In the genomic region with DNA sequence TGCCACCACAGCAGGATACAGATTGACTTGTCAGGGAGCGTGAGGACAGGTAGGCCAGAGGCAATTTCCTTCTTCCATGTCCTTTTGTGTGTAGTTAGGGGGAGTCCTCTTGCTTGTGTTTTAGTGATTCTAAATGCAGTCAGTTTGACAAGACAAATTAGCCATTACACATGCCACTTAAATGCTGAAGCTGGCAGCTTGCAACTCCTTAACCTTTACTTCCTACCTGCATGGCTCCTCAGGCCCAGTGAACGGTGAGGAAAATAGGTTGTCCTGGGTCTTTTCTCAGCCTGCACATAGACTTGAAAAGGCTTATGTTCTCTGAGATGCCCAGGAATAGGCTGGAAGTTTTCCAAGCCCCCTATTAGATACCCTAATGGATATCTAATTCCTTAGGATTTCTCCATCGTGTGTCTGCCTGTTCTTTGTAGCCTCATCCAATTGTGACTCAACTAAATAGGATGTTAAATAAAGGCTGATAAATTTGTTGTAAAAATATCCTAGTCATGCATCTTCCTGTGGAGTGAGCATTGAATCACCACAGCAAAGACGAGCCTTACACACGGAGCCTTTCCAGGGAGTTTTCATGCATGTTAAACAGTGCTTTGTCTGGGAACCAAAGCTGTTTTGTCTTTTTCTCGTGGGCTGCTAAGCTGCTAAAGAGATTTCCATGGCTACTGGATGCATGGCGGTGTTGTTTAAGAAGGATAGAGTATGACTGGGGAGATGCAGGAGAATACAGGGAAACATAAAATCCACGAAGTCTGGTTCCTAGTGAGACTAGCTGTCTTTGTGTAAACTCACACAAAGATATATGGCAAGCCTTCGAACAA, we compare ENCODE assay signal across 17 mouse cellular contexts. TPM values are rescaled to one million over a fixed set of nuclear protein-coding genes. Genes with fewer than 3 reads are reported as not detected.
DNase-seq lines count a peak whose midpoint lies in the region; ATAC-seq lines count a peak whose summit lies in the region.
"Had no signal": no experiment of that assay in that cellular context is flagged by ENCODE, and none has a peak within 500 bp of the region (broad histone marks: within the 10 kb centered on the region; RNA-seq: fewer than 3 reads in every experiment).

No protein-coding gene starts in this region.

- H3K36me3 ChIP-seq in hindbrain, embryonic 11.5 days (ENCODE audit: control insufficient read depth, insufficient read depth, low read length) = no peaks in the 10 kb centered on the region
- H3K36me3 ChIP-seq in midbrain, embryonic 11.5 days (ENCODE audit: control insufficient read depth, insufficient read depth, low read length) = no peaks in the 10 kb centered on the region
- no peaks in the 10 kb centered on the region for H3K36me3 ChIP-seq in neural tube, embryonic 14.5 days (ENCODE audit: control insufficient read depth, insufficient read depth, low read length)
- H3K36me3 ChIP-seq: embryonic facial prominence, embryonic 13.5 days; intestine, embryonic 15.5 days; limb, embryonic 10.5 days; liver, embryonic 12.5 days had no signal

- no peaks in the 10 kb centered on the region for H3K27me3 ChIP-seq in hindbrain, embryonic 11.5 days (ENCODE audit: control insufficient read depth, insufficient read depth, low read length)
- H3K27me3 ChIP-seq in midbrain, embryonic 11.5 days (ENCODE audit: control insufficient read depth, insufficient read depth, low read length) = peaks cover 51% of the 10 kb centered on the region
- no peaks in the 10 kb centered on the region for H3K27me3 ChIP-seq in neural tube, embryonic 14.5 days (ENCODE audit: control insufficient read depth, insufficient read depth, low read length)
- H3K27me3 ChIP-seq: embryonic facial prominence, embryonic 13.5 days; intestine, embryonic 15.5 days; liver, embryonic 12.5 days had no signal

- H3K4me1 ChIP-seq in hindbrain, embryonic 11.5 days (replicated peaks; ENCODE audit: control insufficient read depth, insufficient read depth, low read length) = peaks cover 4% of the 10 kb centered on the region
- H3K4me1 ChIP-seq in midbrain, embryonic 11.5 days (ENCODE audit: control insufficient read depth, insufficient read depth, low read length) = peaks cover 13% of the 10 kb centered on the region
- H3K4me1 ChIP-seq in neural tube, embryonic 14.5 days (ENCODE audit: control insufficient read depth, insufficient read depth, low read length) = no peaks in the 10 kb centered on the region
- H3K4me1 ChIP-seq: embryonic facial prominence, embryonic 13.5 days; intestine, embryonic 15.5 days; liver, embryonic 12.5 days had no signal

- H3K9me3 ChIP-seq in hindbrain, embryonic 11.5 days (ENCODE audit: control insufficient read depth, low read length) = no peaks in the 10 kb centered on the region
- no peaks in the 10 kb centered on the region for H3K9me3 ChIP-seq in midbrain, embryonic 11.5 days (ENCODE audit: control insufficient read depth, low read length)
- H3K9me3 ChIP-seq in neural tube, embryonic 14.5 days (ENCODE audit: control insufficient read depth, low read length) = no peaks in the 10 kb centered on the region
- H3K9me3 ChIP-seq: embryonic facial prominence, embryonic 13.5 days; intestine, embryonic 15.5 days; limb, embryonic 10.5 days; liver, embryonic 12.5 days had no signal

- ATAC-seq in hindbrain, embryonic 11.5 days (ENCODE audit: low FRiP score) = peak; percentile 84
- ATAC-seq in midbrain, embryonic 11.5 days (ENCODE audit: low FRiP score) = peak; percentile 86
- peak; percentile 61 for ATAC-seq in neural tube, embryonic 14.5 days (ENCODE audit: low read depth)
- ATAC-seq: intestine, embryonic 15.5 days; liver, embryonic 12.5 days had no signal

- no peak overlapping the region for H3K9ac ChIP-seq in hindbrain, embryonic 11.5 days (ENCODE audit: low read depth, low read length)
- no peak overlapping the region for H3K9ac ChIP-seq in midbrain, embryonic 11.5 days (ENCODE audit: low read length)
- H3K9ac ChIP-seq in neural tube, embryonic 14.5 days (replicated peaks; ENCODE audit: low read depth, low read length) = no peak overlapping the region
- H3K9ac ChIP-seq: embryonic facial prominence, embryonic 13.5 days; intestine, embryonic 15.5 days; liver, embryonic 12.5 days had no signal

- peak overlapping the region; percentile 42 for H3K27ac ChIP-seq in hindbrain, embryonic 11.5 days (ENCODE audit: low read depth, low read length)
- peak overlapping the region; percentile 58 for H3K27ac ChIP-seq in midbrain, embryonic 11.5 days (ENCODE audit: low read depth, low read length)
- H3K27ac ChIP-seq in neural tube, embryonic 14.5 days (ENCODE audit: low read depth, low read length) = no peak overlapping the region
- H3K27ac ChIP-seq: embryonic facial prominence, embryonic 13.5 days; intestine, embryonic 15.5 days; limb, embryonic 10.5 days; liver, embryonic 12.5 days had no signal

- no peak overlapping the region for H3K4me2 ChIP-seq in hindbrain, embryonic 11.5 days (replicated peaks; ENCODE audit: low read depth, low read length)
- no peak overlapping the region for H3K4me2 ChIP-seq in midbrain, embryonic 11.5 days
- no peak overlapping the region for H3K4me2 ChIP-seq in neural tube, embryonic 14.5 days (ENCODE audit: low read depth, low read length)
- H3K4me2 ChIP-seq: embryonic facial prominence, embryonic 13.5 days; intestine, embryonic 15.5 days; liver, embryonic 12.5 days had no signal

- WGBS in hindbrain, embryonic 11.5 days = 27% methylated on average over 9 of the region's 9 CpGs
- 27% methylated on average over 9 of the region's 9 CpGs for WGBS in midbrain, embryonic 11.5 days
- 16% methylated on average over 9 of the region's 9 CpGs for WGBS in neural tube, embryonic 14.5 days

- peak; percentile 48 for DNase-seq in heart, adult 11 months
- no peak for DNase-seq in heart, postnatal 10 days
- DNase-seq in hindbrain, embryonic 11.5 days (ENCODE audit: low spot score) = peak; percentile 60
- peak; percentile 94 for DNase-seq in midbrain, embryonic 11.5 days (ENCODE audit: low spot score, missing footprints)
- DNase-seq in testis, postnatal 14 days (ENCODE audit: low spot score) = no peak
- no peak for DNase-seq in cerebellum, postnatal 4 days (ENCODE audit: low spot score in 2 of 2)
- no peak for DNase-seq in layer of hippocampus, adult 8-10 months (ENCODE audit: low spot score in 2 of 2)
- DNase-seq: adrenal gland, postnatal 14 days; cerebellum, postnatal 10 days; heart, postnatal 14 days; kidney, postnatal 10 days; thymus, postnatal 14 days had no signal

- intact Hi-C loops in heart, postnatal 10 days (cut with DNase I) = no loop called here

- H3K4me3 ChIP-seq in hindbrain, embryonic 11.5 days (ENCODE audit: low read depth, low read length) = no peak overlapping the region
- H3K4me3 ChIP-seq in midbrain, embryonic 11.5 days (ENCODE audit: low read depth, low read length) = no peak overlapping the region
- H3K4me3 ChIP-seq in neural tube, embryonic 14.5 days (ENCODE audit: low read depth, low read length) = no peak overlapping the region
- H3K4me3 ChIP-seq: embryonic facial prominence, embryonic 13.5 days; intestine, embryonic 15.5 days; limb, embryonic 10.5 days; liver, embryonic 12.5 days had no signal

RNA-seq across cellular contexts. Expression of a gene that starts 57.5 kb away (rescaled TPM):
- under 1 TPM; 0.26 to 0.37 TPM for total RNA-seq in heart, postnatal 10 days (2021)
- polyA plus RNA-seq in hindbrain, embryonic 11.5 days (2014; fragmentation: Nextera tagmentation; extraction: Ambion mirVana) = 8.1 and 9.0 TPM in 2 replicates
- 10.1 TPM in 2 replicates for polyA plus RNA-seq in midbrain, embryonic 11.5 days (2014; fragmentation: Nextera tagmentation; extraction: Ambion mirVana)
- polyA plus RNA-seq in neural tube, embryonic 14.5 days (2014; fragmentation: Nextera tagmentation; extraction: Ambion mirVana) = 5.8 and 6.7 TPM in 2 replicates
- 10 to 100 TPM; 10.2 to 13.5 (median 11.6) TPM for total RNA-seq in layer of hippocampus, adult 8-10 months (2022)

Comparison
In these comparisons a context has a peak if more than half of its experiments do, and no peak if none do; other contexts are left out.
1. DNase-seq: peak in heart, adult 11 months (single experiment), hindbrain, embryonic 11.5 days (single experiment) and midbrain, embryonic 11.5 days (single experiment); none in heart, postnatal 10 days (0 of 2), testis, postnatal 14 days (single experiment), cerebellum, postnatal 4 days (0 of 2) and layer of hippocampus, adult 8-10 months (0 of 2).
2. Peak in every context shown above with its lines, with median percentiles within 50 percentile points of each other: ATAC-seq.